Mouse (Mus musculus): ENCODE measurements around the gene Gm19684. TPM values are rescaled to one million over a fixed set of nuclear protein-coding genes. Genes with fewer than 3 reads are reported as not detected.
A peak's percentile ranks its signal among the peaks of the same experiment; 100 is the strongest.

Gm19684 gene
- total RNA-seq, 2 experiments from 2014 or later = not detected

DNA sequence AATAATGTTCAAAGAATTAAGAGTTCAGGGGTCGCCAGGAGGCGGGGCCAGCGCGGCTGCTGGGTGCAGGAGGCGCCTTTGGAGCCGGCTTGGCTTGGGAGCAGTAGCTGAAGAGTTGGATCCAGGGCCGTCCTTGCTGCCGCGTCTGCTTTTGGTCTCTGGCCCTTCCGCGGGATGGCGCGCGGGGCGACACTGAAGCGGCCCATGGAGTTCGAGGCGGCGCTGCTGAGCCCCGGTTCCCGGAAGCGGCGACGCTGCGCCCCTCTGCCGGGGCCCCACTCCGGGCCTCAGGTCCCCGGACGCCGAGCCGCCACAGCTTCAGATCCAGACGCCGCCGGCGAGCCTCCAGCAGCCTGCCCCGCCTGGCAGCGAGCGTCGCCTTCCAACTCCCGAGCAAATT is 57.5 kb downstream of the Gm19684 start:
- DNase-seq = peak; percentile 36

Other genes with a start within 250 kb of the Gm19684 start
- 10 to 100 TPM; 36.8 to 38.0 TPM for gene Dhx16, start 241.9 kb upstream of the Gm19684 start, total RNA-seq (2021)
- 10 to 100 TPM; 58.0 to 70.5 TPM for gene 2310061I04Rik, start 224.2 kb upstream of the Gm19684 start, total RNA-seq (2021)
- gene Atat1, start 211.6 kb upstream of the Gm19684 start, total RNA-seq (2021) = 10 to 100 TPM; 15.9 to 28.7 TPM
- 100 to 1,000 TPM; 101 to 104 TPM for gene Mrps18b, start 205.3 kb upstream of the Gm19684 start, total RNA-seq (2021)
- gene Ppp1r10, start 205.2 kb upstream of the Gm19684 start, total RNA-seq (2021) = 10 to 100 TPM; 78.7 to 83.1 TPM
- 10 to 100 TPM; 72.7 to 78.3 TPM for gene Abcf1, start 151.9 kb upstream of the Gm19684 start, total RNA-seq (2021)
- 10 to 100 TPM; 41.5 to 42.9 TPM for gene Gnl1, start 141.8 kb upstream of the Gm19684 start, total RNA-seq (2021)
- 10 to 100 TPM; 16.7 to 28.8 TPM for gene Prr3, start 141.4 kb upstream of the Gm19684 start, total RNA-seq (2021)
- 1 to 10 TPM; 2.9 to 3.9 TPM for gene H2-T24, start 101.1 kb upstream of the Gm19684 start, total RNA-seq (2021)
- gene H2-T23, start 88.8 kb upstream of the Gm19684 start, total RNA-seq (2021) = 10 to 100 TPM; 55.7 to 82.7 TPM
- 10 to 100 TPM; 23.5 to 25.4 TPM for gene H2-T22, start 78.9 kb upstream of the Gm19684 start, total RNA-seq (2021)
- gene Gm6034, start 78.7 kb upstream of the Gm19684 start, total RNA-seq (2021) = not detected
- gene Gm11127, start 63.3 kb upstream of the Gm19684 start, total RNA-seq (2021) = 1 to 10 TPM; 2.4 to 2.5 TPM
- gene Gm7030, start 7.7 kb downstream of the Gm19684 start, total RNA-seq (2021) = not detected
- under 1 TPM in 1 of 2 experiments, not detected in 1; 0.33 TPM for gene Gm8909, start 46.9 kb downstream of the Gm19684 start, total RNA-seq (2021)
- gene H2-T3, start 68.6 kb downstream of the Gm19684 start, total RNA-seq (2021) = not detected
- 10 to 100 TPM; 38.3 to 48.1 TPM for gene Rpp21, start 136.4 kb downstream of the Gm19684 start, total RNA-seq (2021)
- 10 to 100 TPM; 13.8 to 17.8 TPM for gene Trim39, start 150.6 kb downstream of the Gm19684 start, total RNA-seq (2021)
- gene H2-M10.2, start 164.8 kb downstream of the Gm19684 start, total RNA-seq (2021) = not detected
- not detected for gene H2-M10.1, start 204.5 kb downstream of the Gm19684 start, total RNA-seq (2021)
- not detected for gene H2-M10.3, start 246.7 kb downstream of the Gm19684 start, total RNA-seq (2021)

All from adrenal gland, postnatal 10 days (tissue).